Mouse (Mus musculus) embryonic fibroblast, embryonic 13.5 days (primary cell): ENCODE results near the gene Hs2st1.

Source experiments
- CTCF ChIP-seq: IDR thresholded peaks from 2 replicates; pipeline ENCODE4 v1.5.1; 2011; ENCODE audit warnings: mild to moderate bottlenecking, control low read depth, low read length, moderate library complexity, borderline replicate concordance; ENCODE audit not compliant: insufficient read depth
- POLR2A ChIP-seq: IDR thresholded peaks from 2 replicates; pipeline ENCODE4 v1.6.1; 2011; ENCODE audit warnings: low read depth, mild to moderate bottlenecking, control low read depth, low read length, moderate library complexity

- TF ChIP-seq POLR2A = no peak
- TF ChIP-seq CTCF = no peak
Observed at GRCm38 (mm10) chr3:144568861-144569361, 1.1 kb downstream of the Hs2st1 start.
